Mouse (Mus musculus): ENCODE results near the gene Oosp2.

DNA sequence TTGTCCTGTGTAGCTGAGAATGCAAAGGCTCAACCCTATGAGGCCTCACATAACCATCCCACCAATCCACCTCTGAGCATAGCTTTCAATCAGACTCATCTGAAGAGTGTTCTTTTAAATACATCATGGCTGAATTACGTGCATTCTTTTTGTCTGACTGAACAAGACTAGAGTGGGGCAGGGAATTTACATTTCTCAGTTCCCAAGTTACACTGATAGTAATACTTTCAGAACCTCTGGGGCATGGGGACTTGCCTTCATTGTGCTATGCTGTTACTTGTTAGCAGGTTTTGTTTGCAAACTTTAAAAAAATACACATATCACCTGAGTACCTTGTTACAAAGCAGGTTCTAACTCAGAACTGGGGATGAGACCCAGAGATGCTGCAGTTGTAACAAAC lies 31.1 kb upstream of the Oosp2 start:
- TF ChIP-seq CTCF (IDR thresholded peaks at IDR 0.05; ENCODE audit: borderline replicate concordance, extremely low read depth, insufficient read depth, insufficient read length) (no peak), POLR2A (IDR thresholded peaks at IDR 0.05; ENCODE audit: borderline replicate concordance, extremely low read depth, insufficient read depth, insufficient read length, poor library complexity, severe bottlenecking) (no peak)

Data from brain, embryonic 14.5 days (tissue).